Mouse (Mus musculus) neural tube, embryonic 15.5 days (tissue): Measurements from ENCODE around the gene Tox2. TPM values are rescaled to one million over a fixed set of nuclear protein-coding genes. Genes with fewer than 3 reads are reported as not detected.

Experiments
- ATAC-seq: fragments of 200-750 bp; cut with Nextera tagmentation; 2 replicates; pipeline ENCODE4 v1.8.0; 2017; ENCODE audit warnings: mild to moderate bottlenecking, moderate TSS enrichment, moderate library complexity; ENCODE audit not compliant: low FRiP score
- H3K27ac ChIP-seq: fragments of 300-500 bp; sonication (generic); replicated peaks from 2 replicates; pipeline ENCODE4 v1.5.1; 2015; ENCODE audit warnings: mild to moderate bottlenecking, inconsistent platforms
- H3K27me3 ChIP-seq: fragments of 300-500 bp; sonication (generic); replicated peaks from 2 replicates; pipeline ENCODE4 v1.6.1; 2015; ENCODE audit warnings: inconsistent platforms
- H3K36me3 ChIP-seq: fragments of 300-500 bp; sonication (generic); 2 replicates; pipeline ENCODE4 v1.6.1; 2015; ENCODE audit warnings: inconsistent platforms
- H3K4me1 ChIP-seq: fragments of 300-500 bp; sonication (generic); 2 replicates; pipeline ENCODE4 v1.6.1; 2015; ENCODE audit warnings: inconsistent platforms
- H3K4me2 ChIP-seq: fragments of 300-500 bp; sonication (generic); 2 replicates; pipeline ENCODE4 v1.6.1; 2015; ENCODE audit warnings: inconsistent platforms, mild to moderate bottlenecking, moderate library complexity
- H3K4me3 ChIP-seq: fragments of 300-500 bp; sonication (generic); replicated peaks from 2 replicates; pipeline ENCODE4 v1.5.1; 2015; ENCODE audit warnings: mild to moderate bottlenecking, inconsistent platforms
- H3K9ac ChIP-seq: fragments of 300-500 bp; sonication (generic); replicated peaks from 2 replicates; pipeline ENCODE4 v1.6.1; 2015; ENCODE audit warnings: mild to moderate bottlenecking, inconsistent platforms
- H3K9me3 ChIP-seq: fragments of 300-500 bp; sonication (generic); replicated peaks from 2 replicates; pipeline ENCODE4 v1.6.1; 2016; ENCODE audit warnings: inconsistent platforms
- WGBS: fragments of 180-500 bp; shearing (Covaris S2); methylation state at CpG from one replicate; pipeline ENCODE4 v1.1.7; 2015; ENCODE audit warnings: mixed read lengths; 5-methylcytosine and 5-hydroxymethylcytosine counted together
- polyA plus RNA-seq: library from polyadenylated mRNA; unstranded; fragments of >200 nt; fragmentation: Nextera tagmentation; extraction: Ambion mirVana; gene quantifications from 2 replicates; pipeline ENCODE4 v1.2.1, GENCODE M21; 2015

The Tox2 gene
- polyA plus RNA-seq, 1 experiment from 2014 or later, result 23.4 TPM

DNA sequence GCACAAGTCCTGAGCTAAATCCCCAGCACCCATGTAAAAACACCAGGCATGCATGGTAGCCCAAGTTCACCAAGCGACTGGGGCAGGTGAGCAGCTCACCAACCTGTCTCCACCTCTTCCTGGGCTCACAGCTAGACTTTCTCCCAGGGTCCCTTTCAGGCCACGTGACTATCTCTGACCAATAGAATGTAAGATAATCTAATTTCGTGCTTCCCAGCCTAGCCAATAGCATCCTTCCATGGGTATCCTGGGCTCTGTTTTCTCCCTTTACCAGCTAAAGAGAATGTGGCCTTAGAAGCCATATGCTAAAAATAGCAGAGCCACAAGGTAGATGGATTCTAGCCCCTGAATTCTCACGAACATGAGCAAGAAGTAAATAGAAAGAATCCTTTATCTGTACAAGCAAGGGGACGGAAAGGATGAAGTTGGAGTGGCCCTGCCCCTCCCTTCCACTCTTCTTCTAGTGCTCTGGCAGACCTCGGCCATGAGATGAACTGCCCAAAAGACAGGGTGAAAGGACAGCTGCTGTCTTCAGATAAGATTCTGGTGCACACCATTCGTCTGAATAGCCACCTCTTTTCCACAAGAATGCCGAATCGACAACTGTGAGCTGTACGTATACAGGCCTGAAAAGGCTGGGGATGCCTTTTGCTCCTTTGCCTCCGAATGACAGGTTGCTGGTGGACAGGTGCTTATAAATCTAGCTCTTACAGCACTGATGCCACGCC is 153.4 kb downstream of the Tox2 start:
- no peaks in the 10 kb centered on the region for H3K4me1 ChIP-seq
- ATAC-seq, result no peak
- H3K27me3 ChIP-seq, result 0 out of 2 replicates have a peak, but pooled peaks cover 3% of the 10 kb centered on the region
- no peak overlapping the region for H3K4me3 ChIP-seq
- H3K4me2 ChIP-seq, result no peak overlapping the region
- H3K9me3 ChIP-seq, result no peaks in the 10 kb centered on the region
- H3K9ac ChIP-seq, result no peak overlapping the region
- WGBS, result 85% methylated on average over 12 of the region's 12 CpGs
- no peaks in the 10 kb centered on the region for H3K36me3 ChIP-seq
- H3K27ac ChIP-seq, result no peak overlapping the region

GRCm38 (mm10) chr2:163358662-163359061 is 155.7 kb downstream of the Tox2 start:
- no peaks in the 10 kb centered on the region for H3K4me1 ChIP-seq
- H3K9me3 ChIP-seq, result no peaks in the 10 kb centered on the region
- H3K9ac ChIP-seq, result no peak overlapping the region
- WGBS, result 82% methylated on average over 5 of the region's 5 CpGs
- no peaks in the 10 kb centered on the region for H3K27me3 ChIP-seq
- no peak overlapping the region for H3K27ac ChIP-seq
- H3K4me2 ChIP-seq, result no peak overlapping the region
- no peak for ATAC-seq
- no peak overlapping the region for H3K4me3 ChIP-seq
- H3K36me3 ChIP-seq, result no peaks in the 10 kb centered on the region

- no peak overlapping the region for H3K4me2 ChIP-seq
- H3K27me3 ChIP-seq, result no peaks in the 10 kb centered on the region
- H3K9ac ChIP-seq, result no peak overlapping the region
- no peaks in the 10 kb centered on the region for H3K9me3 ChIP-seq
- no peak overlapping the region for H3K27ac ChIP-seq
- no peak overlapping the region for H3K4me3 ChIP-seq
- 72% methylated on average over 2 of the region's 2 CpGs for WGBS
- H3K4me1 ChIP-seq, result no peaks in the 10 kb centered on the region
- no peaks in the 10 kb centered on the region for H3K36me3 ChIP-seq
- no peak for ATAC-seq
These were observed 156.3 kb downstream of the Tox2 start for GRCm38 (mm10) chr2:163359253-163359652.

DNA sequence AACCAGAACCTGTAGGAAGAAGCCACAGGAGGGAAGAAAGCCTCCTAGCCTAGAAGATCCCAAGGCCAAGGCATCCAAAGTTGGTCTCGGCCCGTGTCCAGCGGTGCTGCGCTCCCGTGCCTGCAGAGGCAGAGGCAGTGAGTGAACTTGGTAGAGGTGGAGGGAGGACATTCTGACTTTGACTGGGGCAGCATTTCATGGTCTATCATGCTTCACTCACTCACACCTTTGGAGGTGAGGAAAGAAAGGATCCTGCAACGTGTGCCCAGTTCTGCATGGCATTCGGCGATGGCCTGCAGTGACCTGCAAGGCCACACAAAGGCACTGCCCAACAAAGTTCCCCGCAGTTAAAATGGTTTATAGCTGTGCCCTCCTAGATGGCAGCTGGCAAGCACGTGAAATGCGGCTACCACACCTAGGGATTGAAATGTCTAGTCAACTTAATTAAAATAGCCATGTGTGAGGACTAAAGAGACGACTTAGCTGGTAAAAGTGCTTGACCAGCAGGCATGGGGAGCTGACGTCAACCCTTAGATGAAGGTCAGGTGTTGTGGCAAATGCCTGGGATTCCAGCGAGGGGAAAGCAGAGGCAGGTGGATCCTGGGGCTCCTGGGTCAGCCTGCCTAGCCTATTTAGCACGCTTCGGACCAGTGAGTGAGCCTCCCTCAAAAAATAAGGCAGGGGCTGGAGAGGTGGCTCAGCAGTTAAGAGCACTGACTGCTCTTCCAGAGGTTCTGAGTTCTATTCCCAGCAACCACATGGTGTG is 158.1 kb downstream of the Tox2 start:
- Histone ChIP-seq H3K9ac (no peak overlapping the region), H3K4me2 (no peak overlapping the region), H3K9me3 (no peaks in the 10 kb centered on the region), H3K36me3 (no peaks in the 10 kb centered on the region), H3K27ac (no peak overlapping the region), H3K4me3 (no peak overlapping the region), H3K27me3 (no peaks in the 10 kb centered on the region), H3K4me1 (no peaks in the 10 kb centered on the region)
- no peak for ATAC-seq
- 83% methylated on average over 16 of the region's 16 CpGs for WGBS

GRCm38 (mm10) chr2:163362940-163363921 is 160.3 kb downstream of the Tox2 start:
- ATAC-seq, result no peak
- Histone ChIP-seq H3K27ac (no peak overlapping the region), H3K4me1 (no peaks in the 10 kb centered on the region), H3K4me3 (no peak overlapping the region), H3K27me3 (no peaks in the 10 kb centered on the region), H3K9me3 (no peaks in the 10 kb centered on the region), H3K36me3 (no peaks in the 10 kb centered on the region), H3K4me2 (no peak overlapping the region), H3K9ac (no peak overlapping the region)
- 82% methylated on average over 12 of the region's 12 CpGs for WGBS

- 83% methylated on average over 18 of the region's 18 CpGs for WGBS
- Histone ChIP-seq H3K27me3 (no peaks in the 10 kb centered on the region), H3K9me3 (no peaks in the 10 kb centered on the region), H3K27ac (no peak overlapping the region), H3K4me1 (no peaks in the 10 kb centered on the region), H3K4me2 (no peak overlapping the region), H3K4me3 (no peak overlapping the region), H3K9ac (no peak overlapping the region), H3K36me3 (no peaks in the 10 kb centered on the region)
- ATAC-seq, result no peak
These were observed 162.0 kb downstream of the Tox2 start for GRCm38 (mm10) chr2:163364785-163365541.

- Histone ChIP-seq H3K4me2 (no peak overlapping the region), H3K27ac (no peak overlapping the region), H3K4me1 (no peaks in the 10 kb centered on the region), H3K9ac (no peak overlapping the region), H3K27me3 (peaks cover 18% of the 10 kb centered on the region), H3K36me3 (no peaks in the 10 kb centered on the region), H3K4me3 (no peak overlapping the region), H3K9me3 (no peaks in the 10 kb centered on the region)
- no peak for ATAC-seq
- WGBS, result 47% methylated on average over 4 of the region's 4 CpGs
These were observed 167.2 kb downstream of the Tox2 start for GRCm38 (mm10) chr2:163370175-163370574.

- H3K9me3 ChIP-seq, result no peaks in the 10 kb centered on the region
- WGBS, result 79% methylated on average over 1 of the region's 1 CpGs
- H3K36me3 ChIP-seq, result no peaks in the 10 kb centered on the region
- no peak overlapping the region for H3K4me2 ChIP-seq
- ATAC-seq, result no peak
- no peak overlapping the region for H3K9ac ChIP-seq
- peaks cover 6% of the 10 kb centered on the region; the same call in 1 of the 2 replicates for H3K4me1 ChIP-seq
- H3K27me3 ChIP-seq, result peaks cover 43% of the 10 kb centered on the region
- no peak overlapping the region for H3K4me3 ChIP-seq
- no peak overlapping the region for H3K27ac ChIP-seq
These were observed 169.7 kb downstream of the Tox2 start for GRCm38 (mm10) chr2:163372627-163373026.

Other genes with a start within 250 kb of the Tox2 start
- gene Sgk2, start 215.8 kb upstream of the Tox2 start, polyA plus RNA-seq, result 0.13 and 0.15 TPM in 2 replicates
- gene Ift52, start 185.8 kb upstream of the Tox2 start, polyA plus RNA-seq, result 32.7 and 37.9 TPM in 2 replicates
- gene Mybl2, start 148.4 kb upstream of the Tox2 start, polyA plus RNA-seq, result 2.8 and 9.3 TPM in 2 replicates
- not detected in 2 replicates for gene Gtsf1l, start 115.3 kb upstream of the Tox2 start, polyA plus RNA-seq
- 0.96 and 2.0 TPM in 2 replicates for gene Jph2, start 194.9 kb downstream of the Tox2 start, polyA plus RNA-seq
- 72.6 and 82.1 TPM in 2 replicates for gene Oser1, start 221.6 kb downstream of the Tox2 start, polyA plus RNA-seq
- gene Gdap1l1, start 235.4 kb downstream of the Tox2 start, polyA plus RNA-seq, result 108 and 129 TPM in 2 replicates